Mouse (Mus musculus) spleen, adult 2 months (tissue): ENCODE measurements at regions not wholly inside any gene's neighbourhood (a gene's known extent, or its start where the extent isn't known, plus 50 kb on each side); places are given as distances from the start of the nearest gene placed in this dataset.

Experiments used
- CTCF ChIP-seq: fragments of 200-500 bp; IDR thresholded peaks from 2 replicates; pipeline ENCODE4 v1.5.1; 2011; ENCODE audit warnings: mild to moderate bottlenecking, inconsistent platforms; ENCODE audit not compliant: insufficient read depth, insufficient read length, insufficient replicate concordance; ENCODE audit errors: extremely low read depth
- POLR2A ChIP-seq: fragments of 200-500 bp; IDR thresholded peaks from 2 replicates; pipeline ENCODE4 v1.6.1; 2011; ENCODE audit warnings: low read depth, low read length, inconsistent platforms

DNA sequence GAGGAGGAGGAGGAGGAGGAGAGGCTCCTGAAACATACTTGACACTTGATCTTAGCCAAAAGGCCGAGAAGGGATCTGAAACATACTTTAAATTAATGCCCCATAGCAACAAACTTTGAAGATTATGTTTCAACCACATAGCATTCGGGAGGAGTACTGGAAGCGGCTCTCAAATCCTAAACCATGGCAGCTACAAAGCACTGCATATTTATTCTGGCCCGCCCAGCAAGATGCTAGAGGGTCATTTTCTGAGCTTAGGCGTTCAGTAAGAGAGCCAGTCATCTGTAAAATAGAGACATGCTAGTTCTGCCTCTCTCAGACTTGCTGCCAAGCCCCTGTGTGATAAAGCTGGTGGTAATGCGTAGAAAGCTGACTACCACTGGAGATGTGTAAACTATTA, 2156.0 kb upstream of the Lrrc6 start:
- no peak for TF ChIP-seq CTCF
- no peak for TF ChIP-seq POLR2A
